In the genomic region with DNA sequence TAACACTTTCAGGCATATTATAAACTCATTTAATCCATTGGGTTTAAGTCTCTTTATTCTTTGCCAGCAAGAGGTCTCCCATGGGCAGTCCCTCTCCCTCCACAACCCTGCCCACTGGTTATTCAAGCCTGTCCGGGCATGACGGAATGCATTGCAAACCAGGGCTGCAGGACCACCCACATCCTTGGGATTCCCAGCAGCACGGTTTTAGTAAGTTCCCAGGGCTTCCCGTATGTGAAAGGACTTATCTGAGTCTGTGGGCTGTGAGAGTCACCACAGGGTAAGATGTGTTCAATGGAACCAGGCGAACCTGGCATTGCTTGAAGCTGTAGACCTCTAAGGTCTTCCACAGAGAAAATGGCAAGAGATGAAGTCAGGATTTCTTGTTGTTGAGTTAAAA, we compare ENCODE assay signal across 20 mouse cellular contexts.
DNase-seq lines count a peak whose midpoint lies in the region; ATAC-seq and TF ChIP-seq lines count a peak whose summit lies in the region.
"Had no signal": no experiment of that assay in that cellular context is flagged by ENCODE, and none has a peak within 500 bp of the region (broad histone marks: within the 10 kb centered on the region; RNA-seq: fewer than 3 reads in every experiment).

No protein-coding gene starts in this region.

- peak overlapping the region; percentile 63 for H3K27ac ChIP-seq in forebrain, embryonic 10.5 days
- H3K27ac ChIP-seq in forebrain, postnatal 0 days (ENCODE audit: low read depth, low read length), result no peak overlapping the region
- peak overlapping the region; percentile 73 for H3K27ac ChIP-seq in midbrain, embryonic 10.5 days (replicated peaks)
- no peak overlapping the region for H3K27ac ChIP-seq in midbrain, embryonic 15.5 days
- H3K27ac ChIP-seq in forebrain, embryonic 12.5 days, result no peak overlapping the region
- H3K27ac ChIP-seq: embryonic facial prominence, embryonic 15.5 days; left cerebral cortex, adult 2 months; limb, embryonic 12.5 days; liver, embryonic 14.5 days; neural tube, embryonic 15.5 days had no signal

- H3K4me2 ChIP-seq in forebrain, postnatal 0 days (ENCODE audit: low read depth), result no peak overlapping the region
- no peak overlapping the region for H3K4me2 ChIP-seq in midbrain, embryonic 15.5 days
- H3K4me2 ChIP-seq in forebrain, embryonic 12.5 days, result no peak overlapping the region
- H3K4me2 ChIP-seq: embryonic facial prominence, embryonic 15.5 days; heart, embryonic 11.5 days; limb, embryonic 12.5 days; neural tube, embryonic 15.5 days had no signal

- DNase-seq in forebrain, embryonic 10.5 days (ENCODE audit: extremely low spot score, low spot score), result peak; percentile 69
- DNase-seq in forebrain, postnatal 0 days, result no peak
- peak; percentile 76 for DNase-seq in midbrain, embryonic 10.5 days (ENCODE audit: low spot score)
- peak; percentile 54 for DNase-seq in retina, postnatal 1 day
- DNase-seq: adrenal gland, postnatal 25 days; cerebellum, postnatal 14 days; gastrocnemius, postnatal 36 days; heart, postnatal 36 days had no signal

- WGBS in forebrain, embryonic 10.5 days, result 15% methylated on average over 5 of the region's 5 CpGs
- 18% methylated on average over 5 of the region's 5 CpGs for WGBS in forebrain, postnatal 0 days
- 11% methylated on average over 5 of the region's 5 CpGs for whole genome bisulfite sequencing in midbrain, embryonic 10.5 days
- WGBS in midbrain, embryonic 15.5 days, result 16% methylated on average over 5 of the region's 5 CpGs
- 7% methylated on average over 5 of the region's 5 CpGs for WGBS in forebrain, embryonic 12.5 days

- peaks cover 7% of the 10 kb centered on the region; the same call in 1 of the 2 replicates for H3K9me3 ChIP-seq in forebrain, embryonic 10.5 days
- no peaks in the 10 kb centered on the region for H3K9me3 ChIP-seq in forebrain, postnatal 0 days (ENCODE audit: low read length)
- peaks cover 9% of the 10 kb centered on the region; the same call in 1 of the 2 replicates for H3K9me3 ChIP-seq in midbrain, embryonic 10.5 days (replicated peaks)
- no peaks in the 10 kb centered on the region for H3K9me3 ChIP-seq in midbrain, embryonic 15.5 days
- H3K9me3 ChIP-seq in forebrain, embryonic 12.5 days, result no peaks in the 10 kb centered on the region
- H3K9me3 ChIP-seq: embryonic facial prominence, embryonic 15.5 days; limb, embryonic 12.5 days; neural tube, embryonic 15.5 days had no signal

- H3K4me1 ChIP-seq in forebrain, embryonic 10.5 days, result peaks cover 57% of the 10 kb centered on the region
- H3K4me1 ChIP-seq in forebrain, postnatal 0 days (ENCODE audit: insufficient read depth), result no peaks in the 10 kb centered on the region
- H3K4me1 ChIP-seq in midbrain, embryonic 10.5 days, result peaks cover 58% of the 10 kb centered on the region
- H3K4me1 ChIP-seq in midbrain, embryonic 15.5 days, result no peaks in the 10 kb centered on the region; the same call in 1 of the 2 replicates
- H3K4me1 ChIP-seq in forebrain, embryonic 12.5 days, result peaks cover 42% of the 10 kb centered on the region
- H3K4me1 ChIP-seq: embryonic facial prominence, embryonic 15.5 days had no signal

- no peak for ATAC-seq in forebrain, postnatal 0 days
- no peak for ATAC-seq in midbrain, embryonic 15.5 days (replicated peaks)
- ATAC-seq in forebrain, embryonic 12.5 days (ENCODE audit: low FRiP score), result peak; percentile 62; the same call in 1 of the 2 replicates
- ATAC-seq in monocyte, adult 5-6 weeks (replicated peaks; ENCODE audit: insufficient number of reproducible peaks, low FRiP score, low TSS enrichment, poor library complexity, severe bottlenecking), result no peak
- no peak for ATAC-seq in erythroblast, adult 5-6 weeks (replicated peaks; ENCODE audit: low FRiP score, poor library complexity, severe bottlenecking)
- ATAC-seq: intestine, postnatal 0 days; lung, postnatal 0 days had no signal

- no peak for TF ChIP-seq CTCF in forebrain, postnatal 0 days (IDR thresholded peaks at IDR 0.05; ENCODE audit: low read depth)

- H3K4me3 ChIP-seq in forebrain, embryonic 10.5 days, result no peak overlapping the region
- no peak overlapping the region for H3K4me3 ChIP-seq in forebrain, postnatal 0 days (ENCODE audit: low read depth, low read length)
- no peak overlapping the region for H3K4me3 ChIP-seq in midbrain, embryonic 10.5 days
- H3K4me3 ChIP-seq in midbrain, embryonic 15.5 days, result no peak overlapping the region
- no peak overlapping the region for H3K4me3 ChIP-seq in forebrain, embryonic 12.5 days (replicated peaks)
- H3K4me3 ChIP-seq: embryonic facial prominence, embryonic 15.5 days; left cerebral cortex, adult 2 months; limb, embryonic 12.5 days; neural tube, embryonic 15.5 days had no signal

- H3K9ac ChIP-seq in forebrain, postnatal 0 days, result no peak overlapping the region
- no peak overlapping the region for H3K9ac ChIP-seq in midbrain, embryonic 15.5 days
- no peak overlapping the region for H3K9ac ChIP-seq in forebrain, embryonic 12.5 days
- H3K9ac ChIP-seq: embryonic facial prominence, embryonic 15.5 days; limb, embryonic 12.5 days; liver, embryonic 14.5 days; neural tube, embryonic 15.5 days had no signal

- H3K27me3 ChIP-seq in forebrain, embryonic 10.5 days (ENCODE audit: poor library complexity, severe bottlenecking), result peaks cover 35% of the 10 kb centered on the region
- H3K27me3 ChIP-seq in forebrain, postnatal 0 days (ENCODE audit: insufficient read depth, low read length), result no peaks in the 10 kb centered on the region
- H3K27me3 ChIP-seq in midbrain, embryonic 10.5 days (ENCODE audit: low read depth, poor library complexity, severe bottlenecking), result peaks cover 17% of the 10 kb centered on the region
- no peaks in the 10 kb centered on the region for H3K27me3 ChIP-seq in midbrain, embryonic 15.5 days (replicated peaks)
- H3K27me3 ChIP-seq in forebrain, embryonic 12.5 days, result no peaks in the 10 kb centered on the region
- H3K27me3 ChIP-seq: embryonic facial prominence, embryonic 15.5 days; limb, embryonic 12.5 days; neural tube, embryonic 15.5 days had no signal

- H3K36me3 ChIP-seq in forebrain, embryonic 10.5 days (replicated peaks), result no peaks in the 10 kb centered on the region
- no peaks in the 10 kb centered on the region for H3K36me3 ChIP-seq in forebrain, postnatal 0 days (ENCODE audit: insufficient read depth)
- no peaks in the 10 kb centered on the region for H3K36me3 ChIP-seq in midbrain, embryonic 10.5 days
- H3K36me3 ChIP-seq in midbrain, embryonic 15.5 days (replicated peaks), result no peaks in the 10 kb centered on the region
- H3K36me3 ChIP-seq in forebrain, embryonic 12.5 days (replicated peaks), result no peaks in the 10 kb centered on the region; the same call in 1 of the 2 replicates
- H3K36me3 ChIP-seq: embryonic facial prominence, embryonic 15.5 days; limb, embryonic 12.5 days had no signal

Comparison
In these comparisons a context has a peak if more than half of its experiments do, and no peak if none do; other contexts are left out.
1. H3K27ac ChIP-seq: peak in forebrain, embryonic 10.5 days (single experiment) and midbrain, embryonic 10.5 days (single experiment); none in forebrain, postnatal 0 days (single experiment), midbrain, embryonic 15.5 days (single experiment) and forebrain, embryonic 12.5 days (single experiment).